Mouse (Mus musculus) olfactory bulb, adult 2 months (tissue): ENCODE data around the gene Ak8.

Source experiments
- CTCF ChIP-seq: fragments of 200-500 bp; IDR thresholded peaks from 2 replicates; pipeline ENCODE4 v1.5.1; 2012; ENCODE audit warnings: low read depth, mild to moderate bottlenecking, low read length, moderate library complexity; ENCODE audit not compliant: insufficient read depth
- POLR2A ChIP-seq: fragments of 200-500 bp; IDR thresholded peaks from 2 replicates; pipeline ENCODE4 v1.6.1; 2012; ENCODE audit warnings: mild to moderate bottlenecking, low read depth, low read length, moderate library complexity; ENCODE audit not compliant: insufficient read depth

DNA sequence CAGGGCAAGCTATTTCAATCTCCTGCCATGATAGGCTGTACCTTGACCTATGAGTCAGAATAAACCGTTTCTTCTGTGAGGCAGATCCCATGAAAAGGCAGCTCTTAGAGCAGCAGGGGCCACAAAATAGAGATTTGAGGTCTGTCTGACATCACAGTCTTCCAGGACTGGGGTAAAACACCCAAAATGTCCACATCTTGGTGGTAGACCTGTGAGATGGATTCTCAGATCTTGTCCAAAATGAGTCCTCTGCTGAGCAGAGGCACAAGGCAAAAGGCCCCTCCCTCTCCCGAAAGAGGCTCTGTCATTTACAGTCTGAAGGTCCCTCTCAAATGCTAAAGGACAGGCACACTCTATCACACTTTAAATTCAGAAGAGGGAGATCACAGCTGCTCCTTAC lies 47.7 kb downstream of the Ak8 start:
- TF ChIP-seq POLR2A (no peak), CTCF (no peak)
